Mouse (Mus musculus) heart, adult 2 months (tissue): ENCODE measurements around the gene Gm37240.

Experiments used
- CTCF ChIP-seq: fragments of 200-600 bp; IDR thresholded peaks from 2 replicates; pipeline ENCODE4 v1.8.1; 2022; ENCODE audit warnings: antibody characterized with exemption, mild to moderate bottlenecking, moderate library complexity
- POLR2A ChIP-seq: fragments of 200-500 bp; IDR thresholded peaks from 2 replicates; pipeline ENCODE4 v1.6.1; 2011; ENCODE audit warnings: mild to moderate bottlenecking, low read depth, low read length, control low read depth; ENCODE audit not compliant: insufficient read depth

DNA sequence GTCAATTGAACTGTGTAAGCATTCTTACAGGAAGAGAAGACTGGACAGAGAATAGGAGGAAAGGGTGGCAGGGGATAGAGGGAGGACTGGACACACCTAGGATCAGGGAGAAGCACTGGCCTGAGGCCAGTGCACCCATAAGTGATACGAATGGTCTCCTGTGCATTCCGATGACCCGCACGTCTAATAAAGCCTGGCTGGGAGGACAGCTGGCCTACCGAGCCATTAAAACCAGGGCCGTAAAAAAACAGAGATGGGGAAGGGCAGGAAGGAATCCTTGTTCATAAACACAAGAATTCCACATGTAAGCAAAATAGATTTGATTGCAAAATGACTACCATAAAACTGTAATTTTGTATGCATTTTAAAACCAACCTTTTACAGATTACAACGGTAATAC, 762.9 kb downstream of the Gm37240 start:
- TF ChIP-seq CTCF (no peak), POLR2A (no peak)
